Mouse (Mus musculus) thymus, postnatal 14 days (tissue): Measurements from ENCODE around the gene Cfap61.
A peak's percentile ranks its signal among the peaks of the same experiment; 100 is the strongest.
"Not testable (repeated sequence)": the region's sequence is repeated elsewhere in the genome, so short reads cannot be mapped to it uniquely, and the experiment has no call there.

Experiments
- DNase-seq: peaks from one replicate; pipeline ENCODE4 v3.0.0; 2021

Cfap61 gene

GRCm38 (mm10) chr2:145934339-145935231 is at the start of gene Cfap61, which contains the start of gene Crnkl1:
TSS of gene Cfap61 (plus strand) at chr2:145934784.
TSS of gene Crnkl1 (minus strand) at chr2:145935014.
- DNase-seq = peak; percentile 92

GRCm38 (mm10) chr2:145884913-145885785 is 49.4 kb upstream of the Cfap61 start:
- DNase-seq = no peak

GRCm38 (mm10) chr2:145887937-145888765 is 46.4 kb upstream of the Cfap61 start:
- DNase-seq = no peak

GRCm38 (mm10) chr2:145888766-145889480 is 45.7 kb upstream of the Cfap61 start:
- DNase-seq = no peak

- no peak for DNase-seq
These were observed 44.0 kb upstream of the Cfap61 start for GRCm38 (mm10) chr2:145890571-145890970.

- no peak for DNase-seq
These were observed 40.8 kb upstream of the Cfap61 start for GRCm38 (mm10) chr2:145893756-145894155.

GRCm38 (mm10) chr2:145898106-145898505 is 36.5 kb upstream of the Cfap61 start:
- DNase-seq = no peak

GRCm38 (mm10) chr2:145900318-145900717 is 34.3 kb upstream of the Cfap61 start:
- not testable (repeated sequence) for DNase-seq

GRCm38 (mm10) chr2:145901861-145902260 is 32.7 kb upstream of the Cfap61 start, which contains the start of gene Naa20:
TSS of gene Naa20 (plus strand) at chr2:145902099.
- no peak for DNase-seq

GRCm38 (mm10) chr2:145903061-145903901 is 31.3 kb upstream of the Cfap61 start:
- peak; percentile 92 for DNase-seq

- no peak for DNase-seq
These were observed 30.5 kb upstream of the Cfap61 start for GRCm38 (mm10) chr2:145903983-145904616.

- no peak for DNase-seq
These were observed 29.4 kb upstream of the Cfap61 start for GRCm38 (mm10) chr2:145905156-145905555.

- DNase-seq = not testable (repeated sequence)
These were observed 28.7 kb upstream of the Cfap61 start for GRCm38 (mm10) chr2:145905884-145906283.

- DNase-seq = no peak
These were observed 13.5 kb upstream of the Cfap61 start for GRCm38 (mm10) chr2:145920941-145921650.

- DNase-seq = no peak
These were observed 2.4 kb downstream of the Cfap61 start for GRCm38 (mm10) chr2:145936975-145937374.

GRCm38 (mm10) chr2:145941403-145941802 is 6.8 kb downstream of the Cfap61 start:
- DNase-seq = no peak

- no peak for DNase-seq
These were observed 9.7 kb downstream of the Cfap61 start for GRCm38 (mm10) chr2:145944286-145944685.

GRCm38 (mm10) chr2:145948402-145948954 is 13.9 kb downstream of the Cfap61 start:
- no peak for DNase-seq

GRCm38 (mm10) chr2:145949475-145950068 is 15.0 kb downstream of the Cfap61 start:
- DNase-seq = no peak
